Mouse (Mus musculus) layer of hippocampus, postnatal 25 days (tissue): ENCODE measurements around the gene Scaf1. TPM values are rescaled to one million over a fixed set of nuclear protein-coding genes. Genes with fewer than 3 reads are reported as not detected.
A peak's percentile ranks its signal among the peaks of the same experiment; 100 is the strongest.

ENCODE experiments used
- DNase-seq, 2 experiments: peaks; one replicate each; pipeline ENCODE4 v3.0.0; 2022; ENCODE audit warnings: mixed read lengths in 2 of 2, low spot score in 1 of 2; ENCODE audit errors: extremely low spot score in 1 of 2
- total RNA-seq, 2 experiments: library from RNA; stranded (reverse); gene quantifications; 2 replicates each; pipeline ENCODE4 v1.2.3; 2021

Scaf1 gene
- total RNA-seq, 2 experiments from 2014 or later, result 151 to 156 TPM

DNA sequence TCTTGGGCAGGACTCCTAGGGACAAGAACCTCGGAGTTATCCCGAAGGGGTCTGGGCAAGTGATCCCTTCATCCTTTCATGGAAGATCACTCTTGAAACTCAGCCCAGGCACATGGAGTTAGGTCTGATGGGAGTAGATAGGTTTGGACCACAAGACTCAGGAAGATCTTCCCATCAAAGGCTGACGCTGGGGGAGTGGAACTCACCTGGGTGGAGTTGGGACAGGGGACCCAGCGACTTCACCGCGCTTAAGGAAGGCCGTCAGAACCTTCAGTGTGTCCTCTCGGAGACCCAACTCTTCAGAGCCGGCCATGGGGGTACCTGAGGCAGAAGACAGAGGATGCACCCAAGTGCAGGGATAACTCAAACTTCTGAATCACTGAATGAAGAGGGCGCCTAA lies 19.5 kb downstream of the Scaf1 start:
- DNase-seq, result no peak

DNA sequence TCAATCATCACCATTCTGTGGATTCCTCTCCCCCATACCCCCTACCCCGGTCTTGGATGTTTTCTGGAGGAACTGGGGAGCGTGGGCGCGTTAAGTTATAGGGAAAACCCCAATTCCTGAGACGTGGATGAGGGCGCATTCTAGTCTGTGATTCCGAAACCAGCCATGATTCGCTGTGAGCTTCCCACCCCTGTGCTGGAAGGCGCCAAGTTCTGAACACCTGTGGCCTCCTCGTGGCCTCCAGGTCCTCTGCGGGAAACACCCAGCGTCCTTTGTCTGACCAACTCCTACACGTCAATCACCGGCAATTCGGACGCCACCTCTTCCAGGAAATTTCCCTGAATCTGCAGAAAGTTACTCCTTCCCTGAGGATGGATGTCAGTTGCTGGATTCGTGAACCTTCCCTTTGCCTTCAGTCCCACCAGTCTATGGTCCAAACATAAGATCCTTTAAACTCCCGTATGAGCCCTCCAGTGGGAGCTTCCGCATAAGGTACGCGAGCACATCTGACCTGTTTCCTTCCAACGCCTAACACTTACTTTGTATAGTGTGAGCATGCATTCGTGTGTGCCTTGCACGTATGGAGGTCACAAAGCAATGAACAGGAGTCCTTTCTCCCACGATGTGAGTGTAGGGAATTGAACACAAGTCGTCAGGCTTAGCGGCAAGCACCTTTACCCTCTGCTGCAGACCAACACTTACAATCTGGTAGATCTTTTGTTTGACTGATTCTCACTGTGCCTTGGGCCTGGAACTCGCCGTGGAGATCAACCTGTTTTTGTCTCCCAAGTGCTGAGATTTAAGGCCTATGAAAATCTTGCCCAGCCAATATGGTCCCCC lies 29.1 kb downstream of the Scaf1 start:
- DNase-seq, result no peak

- peak; percentile 79 to 95 for DNase-seq
Observed at GRCm38 (mm10) chr7:44986192-44986878, 29.8 kb downstream of the Scaf1 start, which contains the start of gene Prmt1. TSS of gene Prmt1 (minus strand) at chr7:44986568.

DNA sequence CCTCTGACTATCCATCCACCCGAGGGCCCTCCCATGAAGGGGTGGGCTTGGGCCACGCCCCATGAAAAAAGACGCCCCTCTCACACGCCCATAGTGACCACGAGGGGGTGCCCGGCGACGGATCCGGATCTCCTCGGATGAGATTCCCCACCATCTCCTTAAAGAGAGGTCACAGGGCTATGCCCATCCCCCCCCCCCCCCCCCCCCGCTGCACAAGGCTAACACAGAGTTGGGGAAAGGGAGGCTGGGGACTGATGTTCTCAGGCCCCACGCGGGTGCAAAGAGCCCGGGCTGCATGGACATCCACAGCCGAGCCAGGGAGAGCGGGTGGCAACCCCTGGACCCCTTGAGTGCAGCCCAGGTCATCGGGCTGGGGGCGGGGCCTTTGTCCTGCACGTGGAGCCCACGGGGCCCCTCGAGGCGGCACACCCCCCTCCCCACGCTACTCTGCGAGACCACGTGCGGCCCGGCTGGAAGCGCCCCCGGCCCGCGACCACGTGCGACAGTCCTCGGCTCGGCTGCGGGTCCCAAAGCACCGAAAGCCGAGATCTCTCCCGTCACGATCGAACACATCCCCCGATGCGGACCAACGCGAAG lies 30.5 kb downstream of the Scaf1 start:
- DNase-seq, result peak in 1 of 2 experiments; percentile 47

- no peak for DNase-seq
Observed at GRCm38 (mm10) chr7:44984833-44985164, 31.4 kb downstream of the Scaf1 start.

- no peak for DNase-seq
Observed at GRCm38 (mm10) chr7:44983944-44984832, 32.0 kb downstream of the Scaf1 start.

- DNase-seq, result peak; percentile 70 to 94
Observed at GRCm38 (mm10) chr7:44983085-44983484, 33.1 kb downstream of the Scaf1 start.

- DNase-seq, result no peak
Observed at GRCm38 (mm10) chr7:44981539-44981938, 34.6 kb downstream of the Scaf1 start.

GRCm38 (mm10) chr7:44978300-44978699 lies 37.9 kb downstream of the Scaf1 start:
- no peak for DNase-seq

DNA sequence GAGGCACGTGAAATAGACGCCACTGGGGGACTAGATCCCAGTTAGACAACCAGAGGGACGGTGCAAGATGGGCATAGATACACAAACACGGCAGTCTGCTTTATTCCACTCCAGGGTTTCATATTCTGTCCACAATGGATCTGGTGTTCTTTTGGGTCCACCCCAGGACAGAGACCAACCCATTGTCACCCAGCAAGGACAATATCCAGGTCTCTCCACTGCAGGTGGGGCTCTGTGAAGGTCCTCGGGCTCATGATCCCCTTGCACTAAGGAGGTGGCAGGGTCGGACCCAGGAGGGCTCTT lies 41.1 kb downstream of the Scaf1 start:
- no peak for DNase-seq

GRCm38 (mm10) chr7:44974383-44975116 lies 41.6 kb downstream of the Scaf1 start, which contains the start of gene Cpt1c:
TSS of gene Cpt1c (minus strand) at chr7:44974851.
- DNase-seq, result peak; percentile 76 to 84

DNA sequence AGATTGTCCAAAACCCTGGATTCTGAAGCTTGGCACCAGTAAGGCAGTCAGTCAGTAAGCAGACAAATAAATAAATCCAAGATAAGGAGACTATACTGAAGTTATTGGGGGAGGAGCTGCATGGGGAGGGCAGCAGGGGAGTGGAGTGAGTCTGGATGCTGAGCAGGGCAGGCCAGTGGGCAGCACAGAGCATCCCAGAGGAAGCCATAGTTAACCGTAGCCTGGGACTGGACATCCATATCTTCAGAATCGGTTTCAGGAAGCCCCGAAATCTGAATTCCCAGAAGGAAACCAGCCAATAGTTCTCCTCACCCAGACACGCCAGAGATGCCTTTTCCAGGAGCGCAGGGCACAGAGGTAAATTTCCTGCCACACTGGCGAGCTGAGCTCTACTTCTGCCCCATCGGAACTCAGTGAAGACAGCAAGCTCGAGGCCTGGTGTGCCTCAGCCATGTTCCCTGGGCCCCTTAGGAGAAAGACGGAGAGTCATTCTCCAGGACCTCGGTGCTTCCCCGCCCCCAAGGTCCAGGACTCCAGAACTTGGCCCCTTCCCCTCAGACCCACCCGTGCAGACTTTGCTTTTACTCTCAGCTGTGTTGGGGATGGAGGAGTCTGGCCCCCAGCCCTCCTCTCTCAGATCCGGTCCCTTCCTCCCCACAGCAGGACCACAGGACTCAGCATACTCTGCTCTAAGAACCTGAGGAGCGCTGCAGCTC lies 42.6 kb downstream of the Scaf1 start:
- no peak for DNase-seq

- no peak for DNase-seq
Observed at GRCm38 (mm10) chr7:44971142-44971541, 45.0 kb downstream of the Scaf1 start.

DNA sequence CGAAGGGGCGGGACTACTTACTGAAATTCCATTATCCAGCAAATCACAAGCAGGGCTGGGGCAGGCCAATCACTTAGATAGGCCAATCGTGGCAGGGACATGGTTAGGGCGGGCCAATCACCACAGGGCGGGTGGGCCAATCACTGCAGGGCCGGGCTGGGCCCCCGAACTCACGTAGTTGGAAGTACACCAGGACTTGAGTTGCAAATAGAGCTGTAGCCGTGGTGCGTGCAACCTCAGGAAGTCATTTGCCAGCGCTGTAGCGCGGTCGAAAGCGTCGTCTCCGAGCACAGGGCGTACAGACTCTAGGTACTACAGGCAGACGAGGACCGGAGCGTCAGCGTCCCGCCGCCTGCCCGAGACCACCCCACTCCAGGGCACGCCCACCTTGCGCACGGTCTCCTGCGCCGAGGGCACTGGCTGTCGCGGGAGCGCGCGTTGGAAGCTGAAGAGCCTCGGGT lies 45.9 kb downstream of the Scaf1 start:
- DNase-seq, result peak; percentile 61 to 62

DNA sequence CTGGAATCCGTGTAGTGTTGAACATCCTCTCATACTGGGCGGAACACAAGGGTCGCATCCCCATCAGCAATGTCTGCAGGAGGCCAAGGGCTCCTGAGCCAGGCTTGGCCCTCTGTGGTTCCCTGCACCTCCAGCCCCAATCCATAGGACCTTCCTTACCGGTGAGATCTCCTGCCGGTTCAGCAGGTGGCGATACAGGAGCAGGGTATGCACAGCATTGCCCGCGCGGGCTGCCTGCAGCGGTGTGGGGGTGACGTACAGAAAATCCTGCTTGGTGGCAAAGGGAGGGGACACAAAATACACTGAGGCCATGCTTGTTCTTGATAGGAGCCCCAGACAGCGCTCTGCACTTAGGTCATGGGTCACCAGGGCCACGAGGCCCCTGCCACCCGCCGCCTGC lies 49.5 kb downstream of the Scaf1 start:
- DNase-seq, result no peak

GRCm38 (mm10) chr7:44965975-44966374 lies 50.2 kb downstream of the Scaf1 start:
- DNase-seq, result no peak

- no peak for DNase-seq
Observed at GRCm38 (mm10) chr7:44964990-44965389, 51.2 kb downstream of the Scaf1 start.

- DNase-seq, result no peak
Observed at GRCm38 (mm10) chr7:44962831-44963230, 53.3 kb downstream of the Scaf1 start.

DNA sequence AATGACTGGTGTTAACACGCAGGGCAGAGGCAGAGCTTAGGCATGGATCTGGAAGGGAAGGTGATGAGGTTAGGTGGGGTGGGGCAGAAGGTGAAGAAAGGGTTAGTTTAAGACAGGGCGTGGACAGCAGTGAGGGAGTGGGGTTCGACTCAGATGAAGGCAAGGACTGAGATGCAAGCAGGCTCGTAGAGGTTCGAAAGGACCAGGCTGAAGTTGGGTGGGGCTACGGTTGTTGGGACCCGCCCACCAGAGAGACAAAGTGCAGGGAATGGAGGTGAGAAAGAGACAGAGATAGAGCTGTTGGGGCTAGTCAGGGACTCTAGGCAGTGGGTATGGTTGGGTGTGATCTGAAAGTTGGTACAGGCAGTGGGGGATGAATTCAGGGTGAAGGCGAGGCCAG lies 53.8 kb downstream of the Scaf1 start:
- DNase-seq, result no peak
